Mouse (Mus musculus) layer of hippocampus, postnatal 10 days (tissue): ENCODE data around the gene 2810459M11Rik. TPM values are rescaled to one million over a fixed set of nuclear protein-coding genes. Genes with fewer than 3 reads are reported as not detected.
"Not testable (repeated sequence)": the region's sequence is repeated elsewhere in the genome, so short reads cannot be mapped to it uniquely, and the experiment has no call there.

ENCODE experiments used
- DNase-seq, 2 experiments: peaks; one replicate each; pipeline ENCODE4 v3.0.0; 2021; ENCODE audit warnings: low spot score in 2 of 2
- long read RNA-seq: library from polyadenylated mRNA; stranded (forward); transcript quantifications from one replicate; pipeline ENCODE4 v2.0.0, GENCODE M21; 2023
- total RNA-seq, 2 experiments: library from RNA; stranded (reverse); gene quantifications; 2 replicates each; pipeline ENCODE4 v1.2.3; 2021

2810459M11Rik gene
- total RNA-seq, result 10 to 100 TPM; 13.7 to 17.2 TPM
- long read RNA-seq, transcript 2810459M11Rik-201 (3 exons, 1,225 nt), result minor isoform, 12 of 32 reads
- long read RNA-seq, transcript 2810459M11Rik-202 (3 exons, 3,331 nt), result major isoform, 13 of 32 reads
- long read RNA-seq, partial matches to known transcripts, result 0 of 32 reads
- long read RNA-seq, other reads (novel, unspliced or antisense), result 7 of 32 reads

DNA sequence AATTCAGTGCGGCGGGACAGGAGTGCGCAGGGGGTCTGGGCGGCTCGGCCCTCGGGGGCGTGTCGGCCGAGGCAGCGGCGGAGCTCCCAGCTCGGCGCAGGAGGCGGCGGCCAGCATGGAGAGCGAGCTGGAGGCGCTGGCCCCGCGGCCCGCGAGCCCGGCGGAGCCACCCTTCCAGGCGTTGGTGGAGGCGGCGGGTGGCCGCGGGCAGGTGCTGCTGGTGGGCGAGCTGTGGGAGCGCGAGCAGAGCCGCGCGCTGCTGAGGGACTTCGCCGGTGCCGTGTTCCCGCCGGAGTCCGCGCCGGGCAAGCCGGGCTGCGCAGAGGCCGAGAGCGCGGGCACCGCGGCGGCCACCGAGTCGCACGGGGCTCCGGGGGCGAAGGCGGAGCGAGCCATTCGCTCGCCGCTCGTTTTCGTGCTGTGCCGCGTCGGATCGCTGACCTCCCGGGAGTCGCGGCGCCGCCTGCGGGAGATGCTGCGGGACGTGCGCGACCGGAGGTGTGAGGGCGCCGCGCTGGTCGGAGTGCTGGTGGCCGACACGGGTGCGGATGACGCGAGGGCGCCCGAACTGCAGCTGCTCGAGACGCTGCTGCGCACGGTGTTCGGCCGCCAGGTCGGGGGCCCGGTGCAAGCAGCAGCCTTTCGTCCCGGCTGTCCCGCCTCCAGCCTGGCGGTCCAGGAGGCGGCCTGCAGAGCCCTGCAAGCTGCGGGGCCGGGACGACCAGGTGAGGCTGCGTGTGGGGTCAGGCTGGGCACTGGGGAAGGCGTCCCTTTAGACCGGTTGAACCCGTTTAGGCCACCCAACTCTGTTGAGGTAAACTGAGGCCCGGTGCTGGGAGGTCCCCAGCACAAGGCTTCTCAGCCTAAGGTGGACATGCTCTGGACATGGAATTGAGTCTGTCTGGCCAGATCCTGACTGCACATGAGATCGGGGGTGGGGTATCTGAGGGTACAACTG, at the start of gene 2810459M11Rik:
TSS of gene 2810459M11Rik (plus strand) at position 16 of the 958 bp plus-strand sequence.
- peak; percentile 49 to 65 for DNase-seq

- no peak for DNase-seq
These were observed 48.4 kb upstream of the 2810459M11Rik start for GRCm38 (mm10) chr1:85997221-85997620.

GRCm38 (mm10) chr1:85998012-85998411, 47.7 kb upstream of the 2810459M11Rik start:
- no peak for DNase-seq

DNA sequence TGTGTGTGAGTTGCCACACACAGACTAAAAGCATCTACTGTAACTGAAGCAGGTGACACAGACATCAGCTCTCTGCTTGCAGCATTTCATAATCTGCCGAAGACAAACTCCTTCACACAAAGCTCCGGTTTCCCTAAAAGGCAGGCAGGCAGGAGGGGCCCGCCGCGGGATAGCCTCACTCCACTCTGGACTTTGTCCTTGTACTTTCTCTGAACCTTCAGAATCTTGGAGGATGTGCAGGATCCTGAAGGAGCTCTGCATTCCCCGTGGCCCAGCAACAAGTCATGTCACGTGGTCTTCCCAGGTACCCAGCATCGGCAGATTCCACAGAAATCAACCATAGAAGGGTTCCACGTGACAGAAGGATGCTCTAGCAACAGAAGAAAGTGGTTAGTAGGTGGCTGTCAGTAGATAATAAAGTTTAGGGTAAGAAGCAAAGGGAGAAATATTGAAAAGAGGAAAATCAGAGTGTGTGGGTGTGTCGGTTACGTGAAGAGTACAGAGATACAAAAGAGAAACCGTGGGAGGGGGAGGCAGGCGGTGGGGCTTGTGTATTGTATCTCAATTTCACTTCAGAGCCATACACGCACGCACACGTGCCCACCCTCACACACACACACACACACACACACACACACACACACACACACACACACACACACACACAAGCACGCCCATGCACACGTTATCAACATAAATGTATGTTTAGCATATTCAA, 45.7 kb upstream of the 2810459M11Rik start:
- no peak for DNase-seq

DNA sequence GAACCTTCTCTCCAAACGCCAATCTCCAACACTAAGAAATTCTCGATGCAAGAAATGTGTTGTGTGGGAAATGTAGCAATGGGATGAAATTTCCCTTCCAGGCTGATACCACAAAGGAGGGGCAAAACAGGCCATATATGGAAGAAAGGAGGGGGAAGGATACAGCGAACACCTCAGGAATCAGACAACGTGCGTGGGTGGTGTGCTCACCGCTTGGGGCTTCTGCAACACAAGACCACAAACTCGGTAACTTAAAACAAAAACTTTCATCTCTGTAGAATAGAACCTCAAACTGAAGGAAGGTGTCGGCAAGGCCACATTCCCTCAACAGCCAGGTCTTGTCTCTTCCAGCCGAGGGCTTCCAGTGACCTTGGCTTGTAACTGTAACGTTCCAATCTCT, 40.1 kb upstream of the 2810459M11Rik start:
- no peak for DNase-seq

- DNase-seq, result no peak
These were observed 39.6 kb upstream of the 2810459M11Rik start for GRCm38 (mm10) chr1:86006040-86006439.

- peak; percentile 96 for DNase-seq
These were observed 37.9 kb upstream of the 2810459M11Rik start for GRCm38 (mm10) chr1:86007778-86008177.

DNA sequence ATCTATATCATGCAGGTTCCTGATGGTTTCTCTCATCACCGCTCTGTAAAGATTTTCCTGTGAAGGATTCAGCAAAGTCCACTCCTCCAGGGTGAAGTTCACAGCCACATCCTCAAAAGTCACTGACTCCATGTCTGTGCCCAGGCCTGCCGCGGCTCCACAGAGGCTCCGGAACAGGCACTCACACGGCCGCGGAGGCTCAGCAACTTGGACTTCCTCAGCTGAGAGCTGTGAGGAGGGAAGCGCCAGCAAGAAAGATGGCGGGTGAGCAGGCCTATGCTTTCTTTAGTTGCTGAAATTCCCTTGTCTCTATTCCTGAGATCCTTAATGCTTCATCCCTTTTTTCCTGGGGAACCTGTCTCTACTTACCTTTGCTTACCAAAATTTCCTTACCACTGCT, 29.9 kb upstream of the 2810459M11Rik start:
- not testable (repeated sequence) for DNase-seq

GRCm38 (mm10) chr1:86016516-86016915, 29.1 kb upstream of the 2810459M11Rik start, which contains the start of gene Spata3:
Gene Spata3 (plus strand): TSS chr1:86016816.
- no peak for DNase-seq

DNA sequence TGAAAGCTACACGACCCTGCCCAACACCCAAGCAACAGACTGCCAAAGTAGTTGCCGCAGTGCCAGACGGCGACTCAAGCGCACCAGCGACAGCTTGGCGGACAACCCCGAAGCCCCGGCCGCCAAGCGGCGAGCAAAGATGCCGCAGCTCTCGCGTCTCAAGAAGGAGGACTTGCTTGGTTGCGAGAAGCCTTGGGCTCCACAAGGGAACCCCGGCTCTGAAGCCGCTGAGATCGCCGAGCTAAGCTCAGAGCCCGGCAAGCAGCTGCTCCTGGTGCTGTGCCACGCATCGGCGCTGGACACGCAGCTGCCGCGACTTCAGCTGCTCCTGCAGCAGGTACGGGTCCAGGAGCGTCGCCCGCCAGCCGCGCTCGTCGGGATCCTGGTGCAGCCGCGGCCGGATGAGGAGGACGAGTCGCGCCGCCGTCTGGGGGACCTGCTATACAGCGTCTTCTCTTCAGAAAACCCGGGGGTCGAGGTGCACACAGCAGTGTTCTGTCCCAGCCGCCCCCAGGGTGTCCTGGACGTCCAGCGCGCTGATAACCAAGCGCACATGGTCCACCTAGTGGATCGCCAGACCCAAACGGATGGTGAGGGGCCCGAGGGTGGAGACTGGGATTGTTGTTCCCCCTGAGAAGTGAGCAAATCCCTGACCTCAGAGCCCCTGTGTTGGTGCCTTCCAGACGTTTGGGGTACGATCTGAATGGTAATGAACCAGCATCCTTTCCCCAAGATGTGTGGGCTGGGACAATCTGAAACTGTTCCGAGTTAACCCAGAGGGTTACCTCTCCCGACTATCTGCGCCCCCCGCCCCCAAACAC, 27.2 kb upstream of the 2810459M11Rik start:
- DNase-seq, result peak; percentile 74 to 82

- no peak for DNase-seq
These were observed 24.2 kb upstream of the 2810459M11Rik start for GRCm38 (mm10) chr1:86021365-86021989.

DNA sequence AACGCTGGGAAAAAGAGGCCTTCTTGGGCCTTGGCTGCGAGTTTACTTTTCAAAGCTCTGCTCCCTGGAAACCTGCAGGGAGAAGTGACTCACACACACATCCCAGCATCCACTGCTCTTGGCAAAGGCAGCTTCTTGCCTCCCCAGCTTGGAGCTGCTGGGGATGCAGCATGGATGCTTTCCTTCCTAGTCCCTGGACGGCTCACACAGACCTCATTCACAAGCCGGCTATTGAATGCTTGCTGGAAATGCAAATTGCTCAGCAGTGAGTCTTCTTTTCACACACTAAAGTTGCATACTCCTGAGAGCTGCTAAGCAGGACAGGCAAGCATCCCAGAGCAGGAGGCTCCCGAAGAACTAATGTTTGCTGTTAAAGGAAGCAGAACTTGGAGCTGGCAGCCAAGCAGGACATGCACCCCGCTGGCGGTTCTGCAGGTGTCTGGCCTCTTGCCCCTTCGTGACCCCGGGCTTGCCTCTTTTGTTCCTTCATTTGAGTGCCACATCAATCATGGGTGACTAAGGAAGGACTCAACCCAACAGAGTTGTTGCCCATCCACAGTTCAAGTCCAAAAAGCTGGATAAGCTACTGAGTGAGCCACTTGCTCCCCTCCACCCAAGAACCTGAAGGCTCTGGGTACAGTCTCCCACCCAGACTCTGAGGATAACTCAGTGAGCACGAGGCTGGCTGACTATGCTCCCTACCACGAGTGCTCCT, 13.2 kb upstream of the 2810459M11Rik start:
- peak; percentile 56 to 66 for DNase-seq

- no peak for DNase-seq
These were observed 7.3 kb upstream of the 2810459M11Rik start for GRCm38 (mm10) chr1:86038191-86038951.

GRCm38 (mm10) chr1:86040131-86040530, 5.5 kb upstream of the 2810459M11Rik start:
- no peak for DNase-seq

- DNase-seq, result no peak
These were observed 4.8 kb upstream of the 2810459M11Rik start for GRCm38 (mm10) chr1:86040817-86041216.

GRCm38 (mm10) chr1:86045056-86045455, 607 bp upstream of the 2810459M11Rik start:
- DNase-seq, result no peak

GRCm38 (mm10) chr1:86046833-86047563, 1.3 kb downstream of the 2810459M11Rik start:
- peak in 1 of 2 experiments; percentile 25 for DNase-seq

GRCm38 (mm10) chr1:86048231-86048630, 2.6 kb downstream of the 2810459M11Rik start:
- DNase-seq, result no peak
